Mouse (Mus musculus) cerebellum, adult 2 months (tissue): ENCODE measurements around the gene Smad3. TPM values are rescaled to one million over a fixed set of nuclear protein-coding genes. Genes with fewer than 3 reads are reported as not detected.

ENCODE experiments used
- DNase-seq, 2 experiments: peaks; one replicate each; pipeline ENCODE4 v3.0.0; 2021
- H3K27ac ChIP-seq: fragments of 200-500 bp; 2 replicates; pipeline ENCODE4 v1.5.1; 2012; ENCODE audit warnings: low read length, control low read depth, inconsistent platforms; ENCODE audit not compliant: insufficient read depth
- H3K27me3 ChIP-seq: fragments of 200-500 bp; 2 replicates; pipeline ENCODE4 v1.6.1; 2012; ENCODE audit warnings: inconsistent platforms, mild to moderate bottlenecking, low read length, moderate library complexity; ENCODE audit not compliant: control insufficient read depth, insufficient read depth
- H3K4me1 ChIP-seq: fragments of 200-500 bp; 2 replicates; pipeline ENCODE4 v1.6.1; 2011; ENCODE audit warnings: low read length; ENCODE audit not compliant: control insufficient read depth, insufficient read depth
- H3K4me3 ChIP-seq: fragments of 200-500 bp; replicated peaks from 2 replicates; pipeline ENCODE3; 2011; ENCODE audit warnings: mild to moderate bottlenecking, low read depth, low read length, control low read depth; ENCODE audit not compliant: insufficient read depth
- CTCF ChIP-seq: fragments of 200-500 bp; IDR thresholded peaks from 2 replicates; pipeline ENCODE4 v1.5.1; 2011; ENCODE audit warnings: low read depth, mild to moderate bottlenecking, control low read depth, low read length, moderate library complexity, borderline replicate concordance; ENCODE audit not compliant: insufficient read depth
- POLR2A ChIP-seq: fragments of 200-500 bp; IDR thresholded peaks from 2 replicates; pipeline ENCODE4 v1.6.1; 2011; ENCODE audit warnings: low read length, control low read depth, borderline replicate concordance; ENCODE audit not compliant: insufficient read depth
- WGBS: fragments of 180-500 bp; shearing (Covaris S2); methylation state at CpG from one replicate; pipeline ENCODE4 v1.1.7; 2018; 5-methylcytosine and 5-hydroxymethylcytosine counted together
- polyA plus RNA-seq: library from polyadenylated mRNA; depleted of rRNA; stranded (reverse); fragments of >200 nt; gene quantifications from 2 replicates; pipeline ENCODE4 v1.2.3, GENCODE M21; 2012

Gene Smad3
- polyA plus RNA-seq, 1 experiment: 19.9 TPM

DNA sequence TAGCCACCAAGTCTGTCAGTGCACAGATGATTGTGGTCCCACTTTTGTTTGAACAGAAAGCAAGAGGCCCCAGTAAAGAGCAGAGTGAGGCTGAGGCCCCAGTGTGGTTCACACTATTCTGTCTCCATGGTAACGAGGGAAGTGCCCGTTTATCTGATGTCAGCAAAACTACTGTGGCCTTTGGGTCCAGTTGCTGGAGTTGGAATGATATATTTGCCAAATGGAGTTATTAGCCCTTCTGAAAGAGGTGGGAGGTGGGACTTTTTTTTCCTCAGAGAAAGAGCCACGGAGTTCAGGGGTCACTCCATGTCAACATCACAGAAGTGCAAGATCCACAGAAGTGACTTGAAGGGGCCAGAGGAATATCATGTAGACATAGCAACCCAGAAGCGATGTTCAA lies 24.9 kb upstream of the Smad3 start:
- WGBS: 48% methylated on average over 4 of the region's 4 CpGs
- Histone ChIP-seq H3K4me1 (peaks cover 2% of the 10 kb centered on the region; the same call in 1 of the 2 replicates), H3K27ac (no peak overlapping the region), H3K27me3 (no peaks in the 10 kb centered on the region), H3K4me3 (no peak overlapping the region)
- DNase-seq: no peak
- TF ChIP-seq POLR2A (no peak), CTCF (no peak)

DNA sequence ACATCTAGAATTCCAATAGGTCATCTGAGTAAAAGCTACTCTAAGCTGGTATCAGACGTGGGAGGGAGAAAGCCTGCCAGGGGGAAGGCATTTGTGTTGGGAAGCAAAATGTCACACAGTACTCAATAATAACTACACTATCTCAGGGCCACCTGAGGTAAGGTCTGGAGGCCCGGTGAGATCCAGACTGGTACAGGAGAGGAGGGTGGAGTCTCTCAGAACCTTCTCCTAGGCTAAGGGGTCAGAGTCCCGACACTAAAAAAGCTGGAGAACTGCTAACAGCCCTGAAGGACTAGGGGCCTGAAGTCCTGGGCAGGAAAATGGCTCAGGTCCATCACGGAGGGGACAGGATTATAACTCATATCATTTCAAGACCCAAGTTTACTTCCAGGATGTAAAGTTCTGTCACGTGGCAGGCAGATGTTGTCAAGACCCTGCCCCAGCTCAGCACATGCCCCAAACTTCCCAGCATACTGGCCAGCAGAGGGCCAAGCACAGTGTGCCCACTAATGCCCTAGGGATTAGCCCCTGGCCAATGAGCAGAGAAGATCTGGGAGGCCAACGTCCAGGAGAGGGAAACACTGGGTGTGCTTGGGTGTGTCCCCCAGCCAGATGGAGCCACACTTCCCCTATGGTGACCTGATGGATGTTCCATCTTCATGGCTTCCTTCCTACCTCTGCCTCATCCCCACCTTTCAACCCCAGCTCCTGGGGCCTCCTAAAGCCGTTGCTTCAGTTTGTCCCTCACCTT lies 24.1 kb upstream of the Smad3 start:
- H3K27ac ChIP-seq: no peak overlapping the region
- H3K27me3 ChIP-seq: no peaks in the 10 kb centered on the region
- WGBS: 76% methylated on average over 7 of the region's 7 CpGs
- TF ChIP-seq CTCF (no peak), POLR2A (no peak)
- H3K4me3 ChIP-seq: no peak overlapping the region
- no peak for DNase-seq
- peaks cover 2% of the 10 kb centered on the region; the same call in 1 of the 2 replicates for H3K4me1 ChIP-seq

DNA sequence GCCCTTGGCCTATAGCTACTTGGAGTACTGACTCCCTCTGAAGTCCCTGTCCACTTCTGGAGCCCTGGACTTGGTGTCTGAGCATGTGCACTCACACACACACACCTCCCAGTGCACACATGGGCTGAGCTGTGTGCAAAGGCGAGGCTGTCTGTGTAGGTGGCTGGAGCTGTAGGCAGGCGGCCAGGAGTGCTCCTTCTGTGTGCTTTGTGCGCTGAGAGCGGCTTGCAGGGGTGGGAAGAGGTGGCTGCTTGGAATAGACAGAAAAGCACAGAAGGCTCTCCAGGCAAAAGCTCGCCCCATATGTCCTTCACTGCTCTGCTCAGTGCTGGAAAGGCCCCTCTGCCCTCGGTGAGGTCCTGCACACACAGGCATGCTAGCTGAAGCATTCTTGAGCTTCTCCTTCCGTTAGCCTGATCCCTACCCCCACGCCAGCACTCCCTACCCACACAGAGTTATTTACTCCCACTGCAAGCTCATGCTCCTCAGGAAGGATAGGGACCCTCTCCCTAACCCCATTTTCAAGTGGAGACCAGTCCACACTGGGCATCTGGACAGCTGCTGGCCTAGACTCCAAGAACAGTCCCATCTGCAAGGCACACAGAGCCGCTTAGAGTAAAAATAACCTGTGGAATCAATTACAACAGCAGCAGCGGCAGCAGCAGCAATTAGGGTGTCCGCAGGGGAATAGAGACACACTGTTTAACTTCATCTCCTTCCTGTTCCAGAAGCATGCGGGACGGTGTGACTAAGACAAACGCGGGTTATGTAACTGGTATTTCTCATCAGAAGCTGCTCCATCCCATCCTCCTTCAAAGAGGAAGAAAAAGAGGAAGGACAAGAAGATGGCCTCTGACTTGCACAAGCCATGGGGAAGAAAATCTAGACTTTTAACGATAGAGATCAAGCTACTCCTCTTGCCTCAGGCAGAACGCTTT lies 22.4 kb upstream of the Smad3 start:
- DNase-seq: no peak

GRCm38 (mm10) chr9:63776735-63777134 lies 18.9 kb upstream of the Smad3 start:
- no peaks in the 10 kb centered on the region for H3K27me3 ChIP-seq
- H3K4me1 ChIP-seq: peaks cover 2% of the 10 kb centered on the region; the same call in 1 of the 2 replicates
- DNase-seq: no peak
- TF ChIP-seq POLR2A (no peak), CTCF (no peak)
- H3K27ac ChIP-seq: no peak overlapping the region
- no peak overlapping the region for H3K4me3 ChIP-seq
- WGBS: 77% methylated on average over 3 of the region's 3 CpGs

More for the DNA sequence above, 22.4 kb upstream of the Smad3 start:
- H3K27ac ChIP-seq: no peak overlapping the region
- H3K4me3 ChIP-seq: no peak overlapping the region
- peaks cover 2% of the 10 kb centered on the region; the same call in 1 of the 2 replicates for H3K4me1 ChIP-seq
- no peaks in the 10 kb centered on the region for H3K27me3 ChIP-seq
- 54% methylated on average over 17 of the region's 17 CpGs for WGBS
- TF ChIP-seq POLR2A (no peak), CTCF (no peak)

- TF ChIP-seq CTCF (no peak), POLR2A (no peak)
These were observed 17.2 kb upstream of the Smad3 start for GRCm38 (mm10) chr9:63774854-63775483.

DNA sequence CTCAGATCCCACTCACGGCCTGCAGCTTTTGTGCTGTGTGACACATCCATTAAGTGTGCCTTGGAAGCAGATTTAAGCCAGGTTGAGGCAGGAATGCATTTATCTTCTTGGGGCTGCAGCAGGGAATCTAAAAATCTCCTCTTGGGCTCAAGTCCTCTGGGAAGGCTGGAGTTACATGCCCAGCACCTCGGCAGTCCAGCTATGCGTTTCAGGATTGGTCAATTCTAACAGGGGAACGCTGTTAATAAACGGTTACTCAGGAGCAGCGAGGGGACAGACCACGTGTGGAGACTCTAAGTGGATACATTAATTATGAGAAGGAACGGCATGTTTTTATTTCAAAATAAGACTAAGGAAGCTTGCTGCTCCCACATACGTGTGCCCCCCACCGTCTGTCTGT lies 14.7 kb upstream of the Smad3 start:
- H3K4me1 ChIP-seq: no peaks in the 10 kb centered on the region
- DNase-seq: no peak
- no peak overlapping the region for H3K4me3 ChIP-seq
- 69% methylated on average over 10 of the region's 10 CpGs for WGBS
- H3K27ac ChIP-seq: no peak overlapping the region
- no peaks in the 10 kb centered on the region for H3K27me3 ChIP-seq
- TF ChIP-seq CTCF: no peak
- TF ChIP-seq POLR2A: no peak

More at GRCm38 (mm10) chr9:63774854-63775483, 17.2 kb upstream of the Smad3 start:
- H3K27ac ChIP-seq: no peak overlapping the region
- no peaks in the 10 kb centered on the region for H3K27me3 ChIP-seq
- no peak for DNase-seq
- 96% methylated on average over 6 of the region's 6 CpGs for WGBS
- H3K4me3 ChIP-seq: no peak overlapping the region
- H3K4me1 ChIP-seq: no peaks in the 10 kb centered on the region

GRCm38 (mm10) chr9:63771676-63772075 lies 13.9 kb upstream of the Smad3 start:
- no peak for DNase-seq
- no peaks in the 10 kb centered on the region for H3K4me1 ChIP-seq
- H3K27ac ChIP-seq: no peak overlapping the region
- H3K4me3 ChIP-seq: no peak overlapping the region
- WGBS: 25% methylated on average over 5 of the region's 5 CpGs
- TF ChIP-seq CTCF (no peak), POLR2A (no peak)
- H3K27me3 ChIP-seq: no peaks in the 10 kb centered on the region

DNA sequence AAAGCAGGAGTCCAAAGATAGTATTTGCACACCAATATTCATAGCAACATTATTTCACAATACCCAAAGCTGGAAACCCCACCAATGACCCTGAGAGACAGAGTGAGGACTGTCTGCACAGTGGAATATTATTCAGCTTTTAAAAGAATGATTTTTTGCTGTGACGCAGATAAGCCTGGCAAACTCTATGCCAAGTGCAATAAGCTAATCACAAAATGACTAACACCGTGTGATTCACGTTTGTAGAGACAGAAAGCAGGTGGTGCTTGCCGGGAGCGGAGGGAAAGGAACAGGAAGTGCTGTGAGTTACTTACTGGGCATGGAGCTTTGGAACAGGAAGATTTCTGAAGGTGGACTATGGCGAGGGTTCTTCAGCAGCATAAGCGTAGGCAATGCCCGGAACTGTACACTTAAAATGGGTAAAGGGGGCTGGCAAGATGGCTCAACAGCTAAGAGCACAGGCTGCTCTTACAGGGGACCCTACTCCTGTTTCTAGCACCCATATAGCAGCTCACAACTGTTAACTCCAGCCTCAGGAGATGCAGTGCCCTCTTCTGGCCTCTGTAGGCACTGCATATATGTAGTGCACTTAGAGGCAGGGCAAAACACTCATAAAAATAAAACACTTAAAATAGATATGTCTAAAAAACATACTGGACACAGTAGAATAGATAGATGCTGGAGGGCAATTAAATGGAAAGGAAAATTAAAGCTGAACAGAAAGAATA lies 3.7 kb upstream of the Smad3 start:
- no peak for DNase-seq
- 95% methylated on average over 8 of the region's 8 CpGs for WGBS
- TF ChIP-seq POLR2A (no peak), CTCF (no peak)

More for the DNA sequence above, 3.7 kb upstream of the Smad3 start:
- Histone ChIP-seq H3K4me3 (no peak overlapping the region), H3K27me3 (no peaks in the 10 kb centered on the region), H3K27ac (no peak overlapping the region), H3K4me1 (no peaks in the 10 kb centered on the region)
